Mouse (Mus musculus) heart, embryonic 16.5 days (tissue): Measurements from ENCODE around the gene 4933421I07Rik. TPM values are rescaled to one million over a fixed set of nuclear protein-coding genes. Genes with fewer than 3 reads are reported as not detected.

ENCODE experiments used
- ATAC-seq: fragments of 200-750 bp; cut with Nextera tagmentation; replicated peaks from 2 replicates; pipeline ENCODE4 v1.8.0; 2017; ENCODE audit warnings: moderate number of reproducible peaks; ENCODE audit not compliant: insufficient read depth, low FRiP score; ENCODE audit errors: extremely low read depth
- H3K27ac ChIP-seq: fragments of 300-500 bp; sonication (generic); 2 replicates; pipeline ENCODE4 v1.5.1; 2014; ENCODE audit warnings: mild to moderate bottlenecking, low read length, control low read depth, moderate library complexity
- H3K27me3 ChIP-seq: fragments of 300-500 bp; sonication (generic); 2 replicates; pipeline ENCODE4 v1.6.1; 2014; ENCODE audit warnings: low read length, mixed read lengths; ENCODE audit not compliant: control insufficient read depth, insufficient read depth
- H3K36me3 ChIP-seq: fragments of 300-500 bp; sonication (generic); 2 replicates; pipeline ENCODE4 v1.6.1; 2014; ENCODE audit not compliant: control insufficient read depth, insufficient read depth
- H3K4me1 ChIP-seq: fragments of 300-500 bp; sonication (generic); 2 replicates; pipeline ENCODE4 v1.6.1; 2014; ENCODE audit warnings: low read length, mixed read lengths; ENCODE audit not compliant: control insufficient read depth, insufficient read depth
- H3K4me2 ChIP-seq: fragments of 300-500 bp; sonication (generic); 2 replicates; pipeline ENCODE4 v1.6.1; 2014; ENCODE audit warnings: low read depth, mild to moderate bottlenecking, control low read depth, low read length
- H3K4me3 ChIP-seq: fragments of 300-500 bp; sonication (generic); 2 replicates; pipeline ENCODE4 v1.5.1; 2014; ENCODE audit warnings: mild to moderate bottlenecking, control low read depth, low read length
- H3K9ac ChIP-seq: fragments of 300-500 bp; sonication (generic); 2 replicates; pipeline ENCODE4 v1.6.1; 2014; ENCODE audit warnings: low read length, control low read depth
- H3K9me3 ChIP-seq: fragments of 300-500 bp; sonication (generic); replicated peaks from 2 replicates; pipeline ENCODE4 v1.6.1; 2016; ENCODE audit warnings: low read length; ENCODE audit not compliant: control insufficient read depth
- WGBS: fragments of 180-500 bp; shearing (Covaris S2); extraction: QIAGEN DNeasy Blood & Tissue Kit; methylation state at CpG from one replicate; pipeline ENCODE4 v1.1.7; 2014; 5-methylcytosine and 5-hydroxymethylcytosine counted together
- polyA plus RNA-seq: library from polyadenylated mRNA; unstranded; fragments of >200 nt; fragmentation: Nextera tagmentation; extraction: Ambion mirVana; gene quantifications from 2 replicates; pipeline ENCODE4 v1.2.1, GENCODE M21; 2015

4933421I07Rik gene
- polyA plus RNA-seq = not detected in 2 replicates

GRCm38 (mm10) chr7:42447850-42448249 lies at the start of gene 4933421I07Rik:
TSS of gene 4933421I07Rik (minus strand) at chr7:42448120.
- H3K36me3 ChIP-seq = no peaks in the 10 kb centered on the region
- 73% methylated on average over 5 of the region's 5 CpGs for WGBS
- H3K27me3 ChIP-seq = no peaks in the 10 kb centered on the region
- H3K27ac ChIP-seq = no peak within 1 kb of the TSS
- no peaks in the 10 kb centered on the region for H3K4me1 ChIP-seq
- H3K9ac ChIP-seq = no peak within 1 kb of the TSS
- H3K4me2 ChIP-seq = no peak within 1 kb of the TSS
- H3K4me3 ChIP-seq = no peak within 1 kb of the TSS
- H3K9me3 ChIP-seq = peaks cover 45% of the 10 kb centered on the region
- ATAC-seq = no peak

GRCm38 (mm10) chr7:42497356-42497755 lies 49.4 kb upstream of the 4933421I07Rik start:
- ATAC-seq = no peak
- no peak overlapping the region for H3K4me3 ChIP-seq
- H3K36me3 ChIP-seq = peaks cover 4% of the 10 kb centered on the region
- 89% methylated on average over 9 of the region's 9 CpGs for WGBS
- no peak overlapping the region for H3K27ac ChIP-seq
- no peaks in the 10 kb centered on the region for H3K9me3 ChIP-seq
- H3K9ac ChIP-seq = no peak overlapping the region
- H3K4me2 ChIP-seq = no peak overlapping the region
- no peaks in the 10 kb centered on the region for H3K4me1 ChIP-seq
- no peaks in the 10 kb centered on the region for H3K27me3 ChIP-seq

GRCm38 (mm10) chr7:42496202-42496601 lies 48.3 kb upstream of the 4933421I07Rik start:
- Histone ChIP-seq H3K4me3 (no peak overlapping the region), H3K9me3 (no peaks in the 10 kb centered on the region), H3K4me1 (no peaks in the 10 kb centered on the region), H3K9ac (no peak overlapping the region), H3K4me2 (no peak overlapping the region), H3K27ac (no peak overlapping the region), H3K27me3 (no peaks in the 10 kb centered on the region), H3K36me3 (peaks cover 4% of the 10 kb centered on the region)
- no peak for ATAC-seq
- WGBS = 94% methylated on average over 1 of the region's 1 CpGs

- WGBS = 89% methylated on average over 5 of the region's 5 CpGs
- no peak overlapping the region for H3K4me2 ChIP-seq
- H3K4me1 ChIP-seq = no peaks in the 10 kb centered on the region
- peaks cover 3% of the 10 kb centered on the region; the same call in 1 of the 2 replicates for H3K9me3 ChIP-seq
- H3K27ac ChIP-seq = no peak overlapping the region
- H3K4me3 ChIP-seq = no peak overlapping the region
- ATAC-seq = no peak
- H3K27me3 ChIP-seq = no peaks in the 10 kb centered on the region
- H3K9ac ChIP-seq = no peak overlapping the region
- peaks cover 15% of the 10 kb centered on the region for H3K36me3 ChIP-seq
Measured at GRCm38 (mm10) chr7:42490859-42491258, 42.9 kb upstream of the 4933421I07Rik start.

- no peak overlapping the region for H3K9ac ChIP-seq
- H3K4me1 ChIP-seq = no peaks in the 10 kb centered on the region
- no peaks in the 10 kb centered on the region for H3K27me3 ChIP-seq
- WGBS = 88% methylated on average over 4 of the region's 4 CpGs
- H3K27ac ChIP-seq = no peak overlapping the region
- H3K4me2 ChIP-seq = no peak overlapping the region
- no peak for ATAC-seq
- H3K9me3 ChIP-seq = peaks cover 3% of the 10 kb centered on the region; the same call in 1 of the 2 replicates
- peaks cover 18% of the 10 kb centered on the region for H3K36me3 ChIP-seq
- no peak overlapping the region for H3K4me3 ChIP-seq
Measured at GRCm38 (mm10) chr7:42490358-42490757, 42.4 kb upstream of the 4933421I07Rik start.

GRCm38 (mm10) chr7:42454640-42455039 lies 6.7 kb upstream of the 4933421I07Rik start:
- no peak overlapping the region for H3K4me3 ChIP-seq
- H3K4me1 ChIP-seq = no peaks in the 10 kb centered on the region
- no peaks in the 10 kb centered on the region for H3K27me3 ChIP-seq
- no peak overlapping the region for H3K4me2 ChIP-seq
- no peaks in the 10 kb centered on the region for H3K36me3 ChIP-seq
- no peak overlapping the region for H3K27ac ChIP-seq
- peaks cover 17% of the 10 kb centered on the region; the same call in 1 of the 2 replicates for H3K9me3 ChIP-seq
- WGBS = 69% methylated on average over 4 of the region's 4 CpGs
- no peak overlapping the region for H3K9ac ChIP-seq
- no peak for ATAC-seq

GRCm38 (mm10) chr7:42450618-42451017 lies 2.7 kb upstream of the 4933421I07Rik start:
- Histone ChIP-seq H3K27me3 (no peaks in the 10 kb centered on the region), H3K36me3 (no peaks in the 10 kb centered on the region), H3K4me2 (no peak overlapping the region), H3K4me3 (no peak overlapping the region), H3K9me3 (peaks cover 44% of the 10 kb centered on the region), H3K27ac (no peak overlapping the region), H3K4me1 (no peaks in the 10 kb centered on the region), H3K9ac (no peak overlapping the region)
- no peak for ATAC-seq
- WGBS = 22% methylated on average over 3 of the region's 3 CpGs

- no peak overlapping the region for H3K4me3 ChIP-seq
- no peaks in the 10 kb centered on the region for H3K27me3 ChIP-seq
- no peaks in the 10 kb centered on the region for H3K4me1 ChIP-seq
- WGBS = 77% methylated on average over 9 of the region's 9 CpGs
- H3K4me2 ChIP-seq = no peak overlapping the region
- 0 out of 2 replicates have a peak, but pooled peaks have one; percentile 18 for ATAC-seq
- H3K9ac ChIP-seq = no peak overlapping the region
- H3K36me3 ChIP-seq = no peaks in the 10 kb centered on the region
- no peak overlapping the region for H3K27ac ChIP-seq
- peaks cover 45% of the 10 kb centered on the region for H3K9me3 ChIP-seq
Measured at GRCm38 (mm10) chr7:42447352-42447751, 568 bp downstream of the 4933421I07Rik start.
